Mouse (Mus musculus) adrenal gland, adult 18-20 months (tissue): ENCODE results near the gene Ccnq. TPM values are rescaled to one million over a fixed set of nuclear protein-coding genes. Genes with fewer than 3 reads are reported as not detected.

Experiments
- DNase-seq, 2 experiments: peaks; one replicate each; pipeline ENCODE4 v3.0.0; 2021 to 2022; ENCODE audit warnings: low spot score in 2 of 2
- microRNA-seq, 2 experiments: library from miRNA; unstranded; fragments of <30 nt; microRNA quantifications; one replicate each; pipeline ENCODE4 v1.2.0; 2021; ENCODE audit warnings: borderline number of aligned reads in 2 of 2
- total RNA-seq, 2 experiments: library from RNA; stranded (reverse); gene quantifications; 1 replicate in 1 of 2; 2 replicates in 1 of 2; pipeline ENCODE4 v1.2.3; 2021

Gene Ccnq
- total RNA-seq, 2 experiments from 2014 or later: 35.8 to 45.9 TPM

DNA sequence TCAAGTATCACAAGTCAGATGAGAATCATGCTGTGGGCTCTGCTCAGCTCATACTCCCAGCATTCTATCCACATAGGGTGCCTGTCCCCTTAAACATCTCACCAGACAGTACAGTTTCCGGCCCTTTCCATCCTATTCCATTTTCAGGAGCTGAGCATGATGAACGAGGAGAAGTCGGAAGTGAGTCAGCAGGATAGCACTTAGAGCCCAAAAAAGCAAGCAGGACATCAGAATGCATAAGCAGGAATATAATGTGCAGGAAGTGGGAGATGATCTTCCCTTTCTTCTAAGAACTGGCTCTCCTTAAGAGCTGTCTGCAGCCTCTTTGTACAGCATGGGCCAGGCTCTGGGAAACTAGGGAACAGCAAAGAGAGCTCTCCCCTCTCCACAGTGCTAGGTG, 49.2 kb downstream of the Ccnq start:
- no peak for DNase-seq

Small RNA genes within 50 kb of the gene (microRNA-seq; reads per million reads assigned to microRNA genes)
- 0 reads per million in 2 experiments for gene Gm23840

Other genes starting within 250 kb of the Ccnq start
- gene Sebox, start 248.3 kb downstream of the Ccnq start, total RNA-seq: not detected
- gene Tmem199, start 239.6 kb downstream of the Ccnq start, total RNA-seq: 10 to 100 TPM; 27.8 to 28.0 TPM
- 100 to 1,000 TPM; 153 to 166 TPM for gene Poldip2, start 239.5 kb downstream of the Ccnq start, total RNA-seq
- 10 to 100 TPM; 38.3 to 43.0 TPM for gene Tnfaip1, start 215.4 kb downstream of the Ccnq start, total RNA-seq
- 10 to 100 TPM; 91.4 to 96.0 TPM for gene Ift20, start 215.4 kb downstream of the Ccnq start, total RNA-seq
- 10 to 100 TPM; 27.6 to 40.9 TPM for gene Tmem97, start 201.0 kb downstream of the Ccnq start, total RNA-seq
- gene Nlk, start 54.4 kb downstream of the Ccnq start, total RNA-seq: 10 to 100 TPM; 39.0 to 84.5 TPM
- 10 to 100 TPM; 26.4 to 36.8 TPM for gene Lyrm9, start 74.9 kb upstream of the Ccnq start, total RNA-seq
- 1 to 10 TPM in 1 of 2 experiments, under 1 TPM in 1; 0.30 to 1.7 TPM for gene Nos2, start 169.1 kb upstream of the Ccnq start, total RNA-seq
- 10 to 100 TPM; 20.9 to 23.1 TPM for gene Lgals9, start 233.2 kb upstream of the Ccnq start, total RNA-seq